ENCODE assay signal across 7 mouse cellular contexts in the genomic region with DNA sequence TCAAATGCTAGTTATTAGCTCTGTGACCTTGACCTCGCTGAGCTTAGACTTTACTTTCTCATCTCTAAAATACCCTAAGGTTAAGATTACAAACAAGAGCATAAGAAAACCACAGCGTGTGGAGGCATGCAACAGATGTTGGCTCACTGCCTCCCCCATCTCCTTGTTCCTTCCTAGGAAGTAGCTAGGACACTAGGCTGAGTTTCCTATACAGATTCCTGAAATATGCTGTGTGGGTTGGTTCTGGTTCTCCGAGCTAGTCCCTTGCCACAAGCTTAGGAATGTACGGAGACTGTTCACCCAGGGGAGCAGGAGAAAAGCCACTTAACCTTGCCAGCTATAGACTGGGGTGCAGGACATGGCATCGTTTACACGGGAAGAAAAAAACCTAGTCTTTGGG.
"Had no signal": no experiment of that assay in that cellular context is flagged by ENCODE, and none has a peak within 500 bp of the region (broad histone marks: within the 10 kb centered on the region; RNA-seq: fewer than 3 reads in every experiment).

No protein-coding gene starts in this region.

- DNase-seq: kidney, adult 9 months; layer of hippocampus, postnatal 36 days; left cerebral cortex, postnatal 4 days; lung, postnatal 14 days; retina, postnatal 1 day; right cerebral cortex, postnatal 25 days; thymus, postnatal 36 days had no signal
